Mouse (Mus musculus) heart, embryonic 10.5 days (tissue): ENCODE results near the gene Phf14. TPM values are rescaled to one million over a fixed set of nuclear protein-coding genes. Genes with fewer than 3 reads are reported as not detected.

ENCODE experiments used
- DNase-seq: peaks from one replicate; pipeline ENCODE4 v3.0.0-alpha.2; 2017; ENCODE audit warnings: low spot score
- H3K27ac ChIP-seq: fragments of 300-500 bp; sonication (generic); 2 replicates; pipeline ENCODE4 v1.5.1; 2016; ENCODE audit warnings: mild to moderate bottlenecking
- H3K27me3 ChIP-seq: fragments of 300-500 bp; sonication (generic); 2 replicates; pipeline ENCODE4 v1.6.1; 2016; ENCODE audit warnings: mild to moderate bottlenecking; ENCODE audit not compliant: poor library complexity, insufficient read depth, severe bottlenecking
- H3K36me3 ChIP-seq: fragments of 300-500 bp; sonication (generic); 2 replicates; pipeline ENCODE4 v1.6.1; 2016; ENCODE audit warnings: mild to moderate bottlenecking, moderate library complexity
- H3K4me1 ChIP-seq: fragments of 300-500 bp; sonication (generic); 2 replicates; pipeline ENCODE4 v1.6.1; 2016; ENCODE audit warnings: mild to moderate bottlenecking
- H3K4me3 ChIP-seq: fragments of 300-500 bp; sonication (generic); 2 replicates; pipeline ENCODE4 v1.5.1; 2016; ENCODE audit warnings: mild to moderate bottlenecking, moderate library complexity
- H3K9me3 ChIP-seq: fragments of 300-500 bp; sonication (generic); 2 replicates; pipeline ENCODE4 v1.6.1; 2016; ENCODE audit warnings: mild to moderate bottlenecking, moderate library complexity
- WGBS: fragments of 180-500 bp; shearing (Covaris S2); methylation state at CpG from one replicate; pipeline ENCODE4 v1.1.7; 2016; 5-methylcytosine and 5-hydroxymethylcytosine counted together
- polyA plus RNA-seq: library from polyadenylated mRNA; unstranded; fragments of >200 nt; fragmentation: Nextera tagmentation; extraction: Ambion mirVana; gene quantifications from 2 replicates; pipeline ENCODE4 v1.2.1, GENCODE M21; 2016

Gene Phf14
- polyA plus RNA-seq, 1 experiment from 2014 or later = 48.5 TPM

GRCm38 (mm10) chr6:12026804-12027537, 119.4 kb downstream of the Phf14 start:
- no peak for DNase-seq
- WGBS = 91% methylated on average over 2 of the region's 2 CpGs
- H3K4me3 ChIP-seq = no peak overlapping the region
- no peaks in the 10 kb centered on the region for H3K27me3 ChIP-seq
- H3K4me1 ChIP-seq = no peaks in the 10 kb centered on the region
- H3K9me3 ChIP-seq = no peaks in the 10 kb centered on the region
- peaks cover 7% of the 10 kb centered on the region; the same call in 1 of the 2 replicates for H3K36me3 ChIP-seq
- H3K27ac ChIP-seq = no peak overlapping the region

GRCm38 (mm10) chr6:12034561-12034960, 127.0 kb downstream of the Phf14 start:
- no peaks in the 10 kb centered on the region for H3K4me1 ChIP-seq
- no peak overlapping the region for H3K4me3 ChIP-seq
- H3K9me3 ChIP-seq = no peaks in the 10 kb centered on the region
- 79% methylated on average over 4 of the region's 4 CpGs for WGBS
- H3K27ac ChIP-seq = no peak overlapping the region
- H3K27me3 ChIP-seq = no peaks in the 10 kb centered on the region
- H3K36me3 ChIP-seq = peaks cover 6% of the 10 kb centered on the region; the same call in 1 of the 2 replicates
- DNase-seq = no peak

DNA sequence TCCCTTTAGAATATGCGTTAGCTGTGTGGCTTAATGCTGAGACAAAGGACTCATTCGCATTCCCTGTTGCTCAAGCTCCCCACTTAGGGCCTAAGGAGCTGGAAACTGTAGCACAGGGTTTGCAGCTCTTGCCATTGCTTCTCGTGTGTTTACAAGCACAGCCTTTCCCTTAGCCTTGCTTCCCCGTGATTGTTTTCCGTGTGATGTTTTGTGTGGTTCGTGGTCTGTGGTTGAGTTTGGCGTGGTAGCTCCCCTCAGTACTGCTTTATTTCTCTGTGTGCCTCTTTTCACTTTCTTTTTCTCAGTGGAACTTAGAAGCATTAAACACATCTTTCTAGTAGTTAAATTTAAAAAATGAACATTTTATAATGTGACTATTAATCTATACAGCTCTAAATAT, 130.7 kb downstream of the Phf14 start:
- Histone ChIP-seq H3K4me1 (no peaks in the 10 kb centered on the region), H3K9me3 (no peaks in the 10 kb centered on the region), H3K4me3 (no peak overlapping the region), H3K36me3 (no peaks in the 10 kb centered on the region), H3K27me3 (no peaks in the 10 kb centered on the region), H3K27ac (no peak overlapping the region)
- 84% methylated on average over 7 of the region's 7 CpGs for WGBS
- DNase-seq = no peak

GRCm38 (mm10) chr6:12052884-12053283, 145.3 kb downstream of the Phf14 start:
- H3K9me3 ChIP-seq = no peaks in the 10 kb centered on the region
- WGBS = 71% methylated on average over 2 of the region's 2 CpGs
- no peak overlapping the region for H3K4me3 ChIP-seq
- no peak for DNase-seq
- H3K36me3 ChIP-seq = no peaks in the 10 kb centered on the region
- no peak overlapping the region for H3K27ac ChIP-seq
- H3K4me1 ChIP-seq = peaks cover 3% of the 10 kb centered on the region; the same call in 1 of the 2 replicates
- no peaks in the 10 kb centered on the region for H3K27me3 ChIP-seq

DNA sequence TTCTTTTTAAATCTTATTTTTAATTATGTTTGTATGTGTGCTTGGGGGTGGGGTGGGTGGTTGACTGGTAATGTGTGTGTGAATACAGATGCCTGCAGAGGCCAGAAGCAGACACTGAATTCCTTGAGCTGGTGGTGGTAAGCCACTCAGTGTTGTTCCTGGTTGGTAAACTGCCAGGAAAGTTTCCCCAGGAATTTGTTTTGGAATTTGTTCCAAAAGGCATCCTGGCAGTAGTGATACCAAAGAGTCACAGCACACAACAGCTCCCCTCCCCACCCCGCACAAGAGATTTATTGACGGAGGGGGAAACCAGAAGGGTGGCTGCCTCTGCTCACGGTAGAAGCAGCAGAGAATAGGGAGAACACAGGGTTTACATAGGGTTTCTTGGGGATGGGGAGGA, 146.5 kb downstream of the Phf14 start:
- Histone ChIP-seq H3K4me1 (peaks cover 3% of the 10 kb centered on the region; the same call in 1 of the 2 replicates), H3K27me3 (no peaks in the 10 kb centered on the region), H3K27ac (no peak overlapping the region; the same call in 1 of the 2 replicates), H3K36me3 (no peaks in the 10 kb centered on the region), H3K9me3 (no peaks in the 10 kb centered on the region), H3K4me3 (no peak overlapping the region)
- peak; percentile 74 for DNase-seq
- 48% methylated on average over 3 of the region's 3 CpGs for WGBS

GRCm38 (mm10) chr6:12058717-12059116, 151.1 kb downstream of the Phf14 start:
- whole genome bisulfite sequencing = 88% methylated on average over 5 of the region's 5 CpGs
- Histone ChIP-seq H3K27ac (no peak overlapping the region), H3K4me3 (no peak overlapping the region), H3K27me3 (no peaks in the 10 kb centered on the region), H3K36me3 (no peaks in the 10 kb centered on the region), H3K9me3 (no peaks in the 10 kb centered on the region), H3K4me1 (peaks cover 3% of the 10 kb centered on the region; the same call in 1 of the 2 replicates)
- DNase-seq = no peak

DNA sequence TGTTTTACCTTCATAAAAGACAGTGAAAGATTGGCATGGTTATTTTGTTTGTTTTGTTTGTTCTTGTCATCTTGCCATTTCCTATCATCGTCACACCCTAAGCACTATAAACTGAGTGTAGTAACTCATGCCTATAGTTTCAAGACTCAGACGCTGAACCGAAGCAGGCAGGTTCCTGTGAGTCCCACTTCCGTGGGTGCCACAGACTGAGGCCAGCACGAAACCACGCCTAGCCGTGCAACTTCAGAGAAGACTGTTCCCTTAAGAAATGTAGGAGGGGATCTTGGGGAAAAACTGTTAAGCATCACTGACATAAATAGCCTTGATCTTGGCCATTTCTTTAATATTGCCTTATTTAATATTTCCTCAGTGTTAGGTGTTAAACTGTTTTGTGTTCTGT, 152.4 kb downstream of the Phf14 start:
- no peak overlapping the region for H3K4me3 ChIP-seq
- no peak overlapping the region for H3K27ac ChIP-seq
- 91% methylated on average over 7 of the region's 7 CpGs for WGBS
- no peaks in the 10 kb centered on the region for H3K27me3 ChIP-seq
- H3K36me3 ChIP-seq = peaks cover 3% of the 10 kb centered on the region; the same call in 1 of the 2 replicates
- no peaks in the 10 kb centered on the region for H3K9me3 ChIP-seq
- no peak for DNase-seq
- no peaks in the 10 kb centered on the region for H3K4me1 ChIP-seq

GRCm38 (mm10) chr6:12060452-12061140, 153.0 kb downstream of the Phf14 start:
- Histone ChIP-seq H3K9me3 (no peaks in the 10 kb centered on the region), H3K4me3 (no peak overlapping the region), H3K27ac (no peak overlapping the region), H3K36me3 (peaks cover 3% of the 10 kb centered on the region; the same call in 1 of the 2 replicates), H3K27me3 (no peaks in the 10 kb centered on the region), H3K4me1 (no peaks in the 10 kb centered on the region)
- 84% methylated on average over 9 of the region's 9 CpGs for WGBS
- no peak for DNase-seq

DNA sequence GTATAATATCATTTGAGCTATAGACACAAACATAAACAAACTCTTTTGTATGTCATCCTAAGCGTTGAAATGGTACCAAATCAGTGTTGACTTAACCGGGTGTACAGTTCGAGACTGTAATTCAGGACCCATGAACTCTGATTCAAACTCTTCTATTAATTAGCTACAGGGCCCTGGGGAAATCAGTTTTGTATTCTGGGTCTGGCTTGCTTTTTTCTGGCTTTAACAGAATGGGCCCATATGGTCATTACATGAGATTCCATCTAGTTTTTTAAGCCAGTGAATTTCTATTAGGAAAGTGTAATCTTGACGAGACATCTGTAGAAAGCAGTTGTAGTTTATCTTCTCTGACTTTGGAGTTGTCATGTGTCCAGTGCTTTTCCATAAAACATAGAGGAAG, 160.3 kb downstream of the Phf14 start:
- Histone ChIP-seq H3K4me3 (no peak overlapping the region), H3K27ac (no peak overlapping the region), H3K4me1 (no peaks in the 10 kb centered on the region), H3K9me3 (no peaks in the 10 kb centered on the region), H3K27me3 (no peaks in the 10 kb centered on the region), H3K36me3 (peaks cover 3% of the 10 kb centered on the region; the same call in 1 of the 2 replicates)
- DNase-seq = no peak
- 95% methylated on average over 4 of the region's 4 CpGs for WGBS

- Histone ChIP-seq H3K4me1 (no peaks in the 10 kb centered on the region), H3K27ac (no peak overlapping the region), H3K27me3 (no peaks in the 10 kb centered on the region), H3K9me3 (no peaks in the 10 kb centered on the region), H3K4me3 (no peak overlapping the region), H3K36me3 (peaks cover under 1% of the 10 kb centered on the region; the same call in 1 of the 2 replicates)
- no peak for DNase-seq
- WGBS = 80% methylated on average over 2 of the region's 2 CpGs
Observed at GRCm38 (mm10) chr6:12069357-12069756, 161.7 kb downstream of the Phf14 start.

GRCm38 (mm10) chr6:12074599-12074998, 167.0 kb downstream of the Phf14 start:
- no peak for DNase-seq
- H3K4me3 ChIP-seq = no peak overlapping the region
- no peaks in the 10 kb centered on the region for H3K9me3 ChIP-seq
- H3K27ac ChIP-seq = no peak overlapping the region
- no peaks in the 10 kb centered on the region for H3K36me3 ChIP-seq
- H3K27me3 ChIP-seq = no peaks in the 10 kb centered on the region
- 95% methylated on average over 5 of the region's 5 CpGs for WGBS
- no peaks in the 10 kb centered on the region for H3K4me1 ChIP-seq

DNA sequence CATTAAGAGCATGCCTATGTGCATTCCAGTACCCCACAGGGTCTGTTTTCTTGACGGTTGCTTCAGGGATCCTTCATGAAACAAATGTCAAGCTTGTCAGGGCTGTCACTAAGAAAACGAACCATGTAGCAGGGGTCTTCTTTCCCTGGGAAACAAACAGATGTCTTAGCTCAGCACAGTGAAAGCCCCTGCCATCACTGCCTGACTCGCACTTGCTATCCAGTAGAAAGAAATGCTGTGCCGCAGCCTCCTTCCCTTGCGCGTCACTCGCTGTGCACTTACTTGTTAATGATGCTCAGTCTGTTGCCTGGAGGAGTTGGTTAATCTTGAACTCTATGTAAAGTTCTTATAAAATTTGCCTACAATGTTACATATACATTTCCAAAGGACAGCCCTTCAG, 169.7 kb downstream of the Phf14 start:
- Histone ChIP-seq H3K4me3 (no peak overlapping the region), H3K4me1 (no peaks in the 10 kb centered on the region), H3K9me3 (no peaks in the 10 kb centered on the region), H3K27ac (no peak overlapping the region), H3K27me3 (no peaks in the 10 kb centered on the region), H3K36me3 (0 out of 2 replicates have a peak, but pooled peaks cover 4% of the 10 kb centered on the region)
- DNase-seq = no peak
- WGBS = 60% methylated on average over 7 of the region's 7 CpGs

DNA sequence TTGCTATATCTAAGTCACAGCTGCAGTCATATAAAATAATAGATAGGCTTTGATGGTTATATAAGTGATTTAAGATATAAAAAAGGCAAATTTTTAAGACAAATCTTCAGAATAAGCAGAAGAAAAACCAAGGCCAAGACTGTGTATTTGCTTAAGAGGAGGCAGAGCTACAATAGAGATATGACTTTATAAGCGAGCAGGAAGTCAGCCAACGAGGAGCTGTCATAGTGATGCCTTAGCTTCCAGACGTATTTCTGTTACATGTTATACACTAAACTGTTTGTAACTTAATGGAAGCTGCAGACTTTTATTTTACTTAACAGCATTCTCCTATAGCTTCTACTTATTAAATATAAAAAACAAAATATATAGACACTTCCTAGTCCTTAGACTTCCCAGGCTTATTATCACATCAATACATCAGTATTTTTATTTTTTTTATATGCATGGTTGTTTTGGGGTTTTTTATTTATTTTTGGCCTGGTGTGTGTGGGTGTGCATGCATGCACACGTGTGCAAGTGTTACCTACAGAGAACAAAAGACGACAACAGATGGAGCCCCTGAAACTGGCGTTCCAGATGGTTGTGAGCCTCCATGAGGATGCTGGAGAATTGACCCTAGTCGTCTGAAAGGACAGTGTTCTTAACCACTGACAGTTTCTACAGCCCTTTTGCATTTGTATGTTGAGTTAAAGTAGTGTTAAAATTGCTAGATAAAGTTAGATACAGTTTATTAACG, 170.4 kb downstream of the Phf14 start:
- Histone ChIP-seq H3K4me3 (no peak overlapping the region), H3K36me3 (0 out of 2 replicates have a peak, but pooled peaks cover 4% of the 10 kb centered on the region), H3K4me1 (no peaks in the 10 kb centered on the region), H3K27me3 (no peaks in the 10 kb centered on the region), H3K9me3 (no peaks in the 10 kb centered on the region), H3K27ac (no peak overlapping the region)
- no peak for DNase-seq
- WGBS = 83% methylated on average over 8 of the region's 8 CpGs
